Mouse (Mus musculus) lung, adult 18-20 months (tissue): ENCODE results near the gene Pdxp.
A peak's percentile ranks its signal among the peaks of the same experiment; 100 is the strongest.

ENCODE experiments used
- DNase-seq, 2 experiments: peaks; one replicate each; pipeline ENCODE4 v3.0.0; 2022; ENCODE audit warnings: mixed read lengths in 2 of 2

Gene Pdxp

DNA sequence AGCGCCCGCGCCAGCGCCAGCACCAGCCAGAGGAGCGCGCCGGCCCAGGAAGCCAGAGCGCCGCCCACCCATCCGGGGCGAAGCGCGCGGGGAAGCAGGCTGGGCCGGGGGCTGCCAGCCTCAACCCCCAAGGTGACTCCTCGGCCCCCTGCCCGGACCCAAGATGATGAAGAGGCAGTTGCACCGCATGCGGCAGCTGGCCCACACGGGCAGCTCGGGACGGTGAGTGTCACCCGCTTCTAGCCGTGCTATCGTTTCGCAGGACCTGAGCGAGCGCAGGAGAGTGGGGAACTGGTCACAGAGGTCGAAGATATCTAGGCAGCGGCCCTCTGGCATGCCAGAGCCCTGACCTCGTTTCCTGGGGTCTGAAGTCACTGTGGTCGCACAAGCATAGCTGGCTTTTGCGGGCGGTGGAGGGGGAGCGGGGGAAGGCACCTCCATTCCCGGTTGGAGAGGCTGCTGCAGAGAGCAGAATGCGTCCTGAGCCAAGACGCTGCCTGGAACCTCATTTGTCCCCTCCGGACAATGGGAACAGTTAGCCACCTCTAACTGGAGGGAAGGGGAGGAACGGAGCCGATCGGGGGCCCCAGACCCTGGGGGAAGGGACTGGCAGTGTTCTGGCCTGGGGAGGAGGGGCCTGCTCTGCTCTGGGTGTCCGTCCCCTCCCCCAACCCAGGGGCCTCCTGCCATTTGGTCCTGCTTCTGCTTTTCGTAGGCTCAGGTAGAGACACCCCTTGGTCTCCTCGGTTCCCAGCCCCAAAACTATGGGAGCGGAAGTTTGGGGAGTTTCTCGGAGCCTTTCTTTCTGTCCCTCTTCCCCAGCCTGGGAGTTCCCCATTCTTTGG is 13.8 kb upstream of the Pdxp start, which contains the start of gene Sh3bp1:
Gene Sh3bp1 (plus strand): TSS at position 29 of the 845 bp plus-strand sequence.
- peak; percentile 71 to 76 for DNase-seq

GRCm38 (mm10) chr15:78900585-78901421 is 12.9 kb upstream of the Pdxp start:
- peak in 1 of 2 experiments; percentile 48 for DNase-seq

DNA sequence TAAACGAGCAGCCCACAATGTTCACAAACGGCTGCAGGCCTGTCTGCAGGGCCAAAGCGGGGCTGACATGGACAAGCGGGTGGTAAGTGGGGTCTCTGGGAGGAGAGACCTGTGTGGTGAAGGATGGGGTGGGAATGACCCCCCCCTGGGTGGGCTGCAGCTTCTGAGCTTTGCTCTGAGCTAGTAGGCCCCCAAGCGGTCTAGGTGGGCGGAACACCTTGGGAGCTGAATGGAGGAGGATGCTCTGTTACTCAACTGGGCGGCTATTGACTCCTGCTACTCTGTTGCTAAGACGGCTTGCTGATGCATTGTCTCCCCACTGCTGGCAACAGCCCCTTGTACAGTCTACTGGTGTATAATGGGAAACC is 12.3 kb upstream of the Pdxp start:
- DNase-seq: no peak

DNA sequence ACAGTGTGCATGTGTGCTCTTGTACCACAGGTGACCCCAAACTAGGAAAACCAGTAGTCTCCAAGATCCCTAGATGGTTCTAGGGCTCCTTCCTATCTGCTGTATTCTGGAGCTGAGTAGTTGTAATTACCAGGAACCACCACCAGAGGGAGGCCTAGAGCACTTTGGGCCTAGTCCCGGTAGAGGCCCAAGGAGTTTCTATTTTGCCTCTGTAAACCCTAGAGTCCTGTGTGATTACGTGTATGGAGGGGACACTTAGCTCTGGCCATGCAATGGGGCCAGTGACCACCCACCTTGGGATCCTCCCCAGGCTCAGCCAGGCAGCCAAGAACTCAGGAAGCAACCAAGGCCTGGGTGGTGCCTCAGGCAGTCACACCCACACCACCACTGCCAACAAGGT is 10.5 kb upstream of the Pdxp start:
- DNase-seq: peak; percentile 74 to 82

- DNase-seq: no peak
Measured at GRCm38 (mm10) chr15:78908399-78908798, 5.3 kb upstream of the Pdxp start.

DNA sequence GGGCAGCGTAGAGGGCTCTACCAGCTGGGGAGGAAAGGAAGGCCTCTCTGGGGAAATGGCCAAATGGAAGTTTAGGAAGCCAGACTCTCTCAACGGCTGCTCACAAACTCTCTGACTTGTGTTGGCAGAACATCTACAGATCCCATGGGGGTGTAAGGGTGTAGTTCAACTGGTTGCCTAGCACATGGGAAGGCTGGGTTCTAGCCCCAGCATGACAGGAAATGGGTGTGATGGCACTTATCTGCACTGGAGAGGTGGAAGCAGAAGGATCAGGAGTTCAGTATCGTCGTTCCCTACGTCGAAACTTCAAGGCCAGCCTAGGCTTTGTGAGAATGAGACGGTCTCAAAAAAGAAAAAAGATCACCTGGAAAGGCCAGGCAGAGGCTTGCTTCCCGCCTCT is 4.7 kb upstream of the Pdxp start:
- no peak for DNase-seq

DNA sequence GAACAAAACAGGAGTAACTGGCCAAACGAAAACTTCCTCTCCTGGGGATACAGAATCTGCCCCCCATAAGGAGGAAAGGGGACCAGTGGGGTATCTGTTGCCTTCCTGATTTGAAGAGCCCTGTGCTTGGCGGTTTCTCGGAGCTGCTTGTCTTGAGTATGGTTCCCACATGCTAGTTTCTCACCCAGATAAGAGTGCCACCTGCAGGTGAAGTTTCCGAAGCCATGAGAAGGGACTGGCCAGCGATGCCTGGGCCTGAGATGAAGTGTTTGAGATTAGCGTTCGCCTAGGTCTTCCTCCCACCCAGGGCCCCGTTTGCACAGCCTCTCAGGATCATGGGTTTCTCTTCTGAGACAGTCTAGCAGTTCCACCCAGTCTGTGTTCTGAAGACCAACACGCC is 1.7 kb upstream of the Pdxp start:
- peak in 1 of 2 experiments; percentile 41 for DNase-seq

- no peak for DNase-seq
Measured at GRCm38 (mm10) chr15:78914091-78914822, 538 bp downstream of the Pdxp start.

DNA sequence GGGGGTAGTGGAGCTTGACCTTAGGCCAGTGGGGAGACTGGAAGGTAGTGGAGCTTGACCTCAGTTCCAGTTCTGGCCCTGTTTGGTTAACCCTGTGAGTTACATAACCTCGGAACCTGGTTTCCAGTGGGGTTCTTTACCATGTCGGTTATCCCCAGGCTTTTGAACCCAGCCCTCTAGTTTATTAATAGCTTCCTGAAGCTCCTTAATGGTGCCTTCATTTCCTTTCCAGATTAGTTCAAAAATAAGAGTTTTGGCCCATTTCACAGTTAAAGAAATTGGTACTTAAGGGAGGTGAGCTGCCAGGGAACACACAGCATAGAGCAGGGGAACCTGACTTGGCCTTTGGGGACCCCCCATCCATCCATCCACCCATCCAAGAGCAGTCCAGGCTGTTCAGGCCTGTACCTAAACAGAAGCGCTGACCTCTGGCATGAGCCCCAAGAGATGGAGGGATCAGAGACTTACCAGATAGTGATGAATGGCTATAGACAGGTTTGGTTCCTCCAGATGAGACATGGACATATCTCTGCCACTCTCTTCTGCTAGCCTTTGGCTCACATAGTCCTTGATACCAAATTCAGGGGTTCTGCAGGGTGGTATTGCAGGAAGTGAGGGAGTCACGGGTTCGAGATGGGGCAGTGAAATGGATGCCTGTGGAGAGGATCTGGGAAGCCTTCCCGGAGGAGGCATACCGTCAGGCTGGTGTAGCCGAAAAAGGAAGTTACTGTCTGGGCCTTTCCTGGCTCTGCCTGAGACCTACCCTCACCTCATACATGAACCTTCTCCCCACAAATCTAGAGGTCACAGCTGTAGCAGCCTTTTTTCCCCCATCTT is 1.3 kb downstream of the Pdxp start:
- DNase-seq: no peak

DNA sequence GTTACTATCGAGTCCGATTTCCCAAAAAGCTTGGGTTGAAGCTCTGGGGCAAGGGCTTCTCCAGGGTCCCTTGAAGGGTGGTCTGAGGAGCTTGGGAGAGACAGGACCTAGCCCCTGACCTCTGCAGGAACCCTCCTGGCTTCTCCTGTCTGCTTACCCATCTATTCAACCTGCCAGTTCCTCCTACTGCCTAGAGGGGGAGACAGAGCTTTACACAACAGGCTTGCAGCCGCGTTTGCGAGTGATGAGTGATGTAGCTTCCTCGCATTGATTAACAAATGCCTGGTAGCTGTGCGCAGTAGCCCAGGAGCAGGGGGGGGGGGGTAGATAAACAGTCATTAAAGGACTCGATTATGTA is 1.9 kb downstream of the Pdxp start:
- DNase-seq: peak; percentile 64

- DNase-seq: no peak
Measured at GRCm38 (mm10) chr15:78916052-78916826, 2.5 kb downstream of the Pdxp start.

DNA sequence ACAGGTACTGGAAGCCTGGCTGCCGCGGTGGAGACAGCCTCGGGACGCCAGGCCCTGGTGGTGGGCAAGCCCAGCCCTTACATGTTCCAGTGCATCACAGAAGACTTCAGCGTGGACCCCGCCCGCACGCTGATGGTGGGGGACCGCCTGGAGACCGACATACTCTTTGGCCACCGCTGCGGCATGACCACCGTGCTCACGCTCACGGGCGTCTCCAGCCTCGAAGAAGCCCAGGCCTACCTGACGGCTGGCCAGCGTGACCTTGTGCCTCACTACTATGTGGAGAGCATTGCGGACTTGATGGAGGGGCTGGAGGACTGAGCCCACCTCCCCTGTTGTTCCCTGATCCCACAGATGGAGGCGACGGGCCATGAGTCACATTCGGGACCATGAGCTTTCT is 4.4 kb downstream of the Pdxp start:
- no peak for DNase-seq

DNA sequence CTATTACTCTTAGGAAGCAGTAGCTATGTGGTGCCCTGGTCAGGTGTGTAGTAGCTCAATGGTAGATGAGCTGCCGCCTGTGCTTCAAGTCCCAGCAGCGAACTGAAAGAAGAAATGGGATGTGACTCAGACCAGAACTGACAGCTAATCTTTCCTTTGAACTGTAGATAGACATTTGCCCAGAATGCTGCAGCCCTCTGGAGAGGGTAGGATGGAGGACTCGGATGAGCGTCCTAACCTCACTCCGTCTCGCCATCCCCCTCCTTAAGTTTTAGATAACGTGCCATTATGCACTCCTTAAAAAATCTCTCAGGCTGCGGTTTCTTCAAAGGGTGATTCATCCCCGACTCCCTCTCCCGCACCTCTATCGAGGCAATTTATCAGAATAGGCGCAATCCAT is 6.2 kb downstream of the Pdxp start:
- DNase-seq: no peak

- no peak for DNase-seq
Measured at GRCm38 (mm10) chr15:78922700-78923099, 9.0 kb downstream of the Pdxp start.

- DNase-seq: no peak
Measured at GRCm38 (mm10) chr15:78923585-78923984, 9.9 kb downstream of the Pdxp start.

GRCm38 (mm10) chr15:78925129-78925528 is 11.4 kb downstream of the Pdxp start:
- DNase-seq: no peak

- DNase-seq: peak; percentile 86
Measured at GRCm38 (mm10) chr15:78926021-78926919, 12.6 kb downstream of the Pdxp start, which contains the start of gene Lgals1. Lgals1 (plus strand) TSS chr15:78926725.

- DNase-seq: peak; percentile 33 to 43
Measured at GRCm38 (mm10) chr15:78927021-78927787, 13.5 kb downstream of the Pdxp start.

- DNase-seq: peak; percentile 78 to 85
Measured at GRCm38 (mm10) chr15:78927788-78928457, 14.2 kb downstream of the Pdxp start.
